Comparison of ENCODE assay signal across 13 mouse cellular contexts in the genomic region with DNA sequence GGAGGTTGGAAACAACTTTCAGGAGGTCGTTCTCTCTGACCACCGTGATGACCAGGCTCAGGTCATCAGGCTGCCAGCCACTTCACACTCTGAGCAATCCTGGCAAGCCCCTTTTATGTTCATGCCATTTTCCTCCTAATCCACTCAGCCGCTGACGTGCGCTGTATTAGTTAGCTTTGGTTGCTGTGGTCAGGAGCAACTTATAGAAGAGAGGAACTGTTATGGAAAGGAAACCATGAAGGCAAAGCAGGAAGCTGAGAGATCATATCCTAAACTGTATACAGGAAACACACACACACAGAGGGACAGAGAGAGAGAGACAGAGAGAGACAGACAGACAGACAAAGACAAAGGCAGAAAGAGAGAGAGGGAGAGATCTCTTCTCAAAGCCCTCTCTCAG. TPM values are rescaled to one million over a fixed set of nuclear protein-coding genes. Genes with fewer than 3 reads are reported as not detected.
"Had no signal": no experiment of that assay in that cellular context is flagged by ENCODE, and none has a peak within 500 bp of the region (broad histone marks: within the 10 kb centered on the region; RNA-seq: fewer than 3 reads in every experiment).

No protein-coding gene starts in this region.

- ATAC-seq: midbrain, embryonic 15.5 days had no signal

- H3K4me3 ChIP-seq: layer of hippocampus, adult 2 months; limb, embryonic 13.5 days; midbrain, embryonic 15.5 days; neural tube, embryonic 13.5 days had no signal

- DNase-seq: kidney, adult 18-20 months; kidney, postnatal 10 days; kidney, postnatal 4 days; lung, adult 18-20 months; right cerebral cortex, postnatal 25 days; thymus, postnatal 36 days had no signal

- H3K36me3 ChIP-seq: limb, embryonic 13.5 days; midbrain, embryonic 15.5 days; neural tube, embryonic 13.5 days had no signal

- H3K27me3 ChIP-seq: limb, embryonic 13.5 days; midbrain, embryonic 15.5 days; neural tube, embryonic 13.5 days had no signal

- H3K4me2 ChIP-seq: limb, embryonic 13.5 days; midbrain, embryonic 11.5 days; midbrain, embryonic 15.5 days; neural tube, embryonic 13.5 days had no signal

RNA-seq across cellular contexts. Expression of gene Ccl28, which starts 15.7 kb away (rescaled TPM):
- total RNA-seq: monocyte, adult 5-6 weeks had no signal
- polyA plus RNA-seq: liver, adult 2 months had no signal
